Mouse (Mus musculus): ENCODE data around the gene Gm28510.
"Not testable (repeated sequence)": the region's sequence is repeated elsewhere in the genome, so short reads cannot be mapped to it uniquely, and the experiment has no call there.

Gene Gm28510

GRCm38 (mm10) chrY:10412437-10412836 is at the start of gene Gm28510:
TSS of gene Gm28510 (plus strand) at chrY:10412737.
- DNase-seq (ENCODE audit: low read depth, low spot score) = not testable (repeated sequence)
